Mouse (Mus musculus) ES-E14 (cell line): ENCODE results near the gene Gng10.

Experiments
- HCFC1 ChIP-seq: IDR thresholded peaks from 2 replicates; pipeline ENCODE4 v1.6.1; 2012; ENCODE audit warnings: low read length, inconsistent platforms, borderline replicate concordance; ENCODE audit not compliant: insufficient read depth
- MAFK ChIP-seq: IDR thresholded peaks from 2 replicates; pipeline ENCODE4 v1.6.1; 2014; ENCODE audit warnings: mild to moderate bottlenecking, low read depth, low read length, inconsistent platforms; ENCODE audit not compliant: insufficient read depth

GRCm38 (mm10) chr4:59051081-59051480, 16.2 kb downstream of the Gng10 start:
- TF ChIP-seq MAFK, result no peak
- TF ChIP-seq HCFC1, result no peak
